Mouse (Mus musculus) inflammation-experienced regulatory T-cells, adult 16 weeks (primary cell): ENCODE data around the gene Chil1. TPM values are rescaled to one million over a fixed set of nuclear protein-coding genes. Genes with fewer than 3 reads are reported as not detected.

ENCODE experiments used
- polyA plus RNA-seq: library from polyadenylated mRNA; unstranded; fragments of 100-300 nt; shearing (Covaris generic); gene quantifications from one replicate; pipeline ENCODE4 v1.2.1, GENCODE M21; 2017

Chil1 gene
- 0.28 TPM for polyA plus RNA-seq

DNA sequence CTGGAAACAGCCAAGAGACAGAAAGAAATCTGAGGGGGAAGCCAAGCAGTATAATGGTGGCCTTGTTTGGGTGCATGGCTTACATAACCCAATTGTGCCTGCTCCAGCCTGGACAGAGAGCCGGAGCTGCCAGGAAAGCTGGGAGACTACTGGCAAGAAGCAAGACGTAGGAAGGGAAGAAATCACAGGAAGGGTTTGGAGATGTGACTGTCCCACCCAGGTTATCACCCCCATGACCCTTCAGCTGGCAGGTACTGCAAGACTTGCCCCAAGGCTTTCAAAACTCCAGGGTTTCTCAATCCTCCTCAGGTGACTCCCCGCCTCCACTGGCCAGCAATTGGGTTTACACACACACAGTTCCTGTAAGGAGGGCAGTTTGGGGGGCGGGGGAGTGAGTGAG lies at the start of gene Chil1:
Chil1 (plus strand) TSS at position 152 of the 400 bp plus-strand sequence.

DNA sequence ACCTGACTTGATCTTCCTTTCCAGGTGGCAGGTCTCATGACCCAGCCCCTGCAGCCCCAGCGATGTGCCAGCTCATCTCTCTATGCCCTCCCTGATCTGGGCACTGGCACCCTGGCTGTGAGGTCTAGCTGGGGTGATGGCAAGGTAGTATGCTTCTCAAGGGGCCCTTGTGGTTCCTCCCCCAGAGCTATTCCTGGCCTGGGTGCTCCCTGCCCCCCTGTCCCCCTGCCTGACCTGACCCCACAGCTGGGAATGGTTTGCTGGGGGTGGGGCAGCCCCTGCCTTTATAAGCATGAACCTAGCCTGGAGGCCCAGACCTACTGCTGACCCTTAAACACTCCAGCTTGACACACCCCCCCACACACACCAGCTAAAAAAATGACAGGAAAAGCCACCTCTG lies 11.2 kb downstream of the Chil1 start, which contains the start of gene Mybph:
Mybph (plus strand) TSS at position 323 of the 400 bp plus-strand sequence.

DNA sequence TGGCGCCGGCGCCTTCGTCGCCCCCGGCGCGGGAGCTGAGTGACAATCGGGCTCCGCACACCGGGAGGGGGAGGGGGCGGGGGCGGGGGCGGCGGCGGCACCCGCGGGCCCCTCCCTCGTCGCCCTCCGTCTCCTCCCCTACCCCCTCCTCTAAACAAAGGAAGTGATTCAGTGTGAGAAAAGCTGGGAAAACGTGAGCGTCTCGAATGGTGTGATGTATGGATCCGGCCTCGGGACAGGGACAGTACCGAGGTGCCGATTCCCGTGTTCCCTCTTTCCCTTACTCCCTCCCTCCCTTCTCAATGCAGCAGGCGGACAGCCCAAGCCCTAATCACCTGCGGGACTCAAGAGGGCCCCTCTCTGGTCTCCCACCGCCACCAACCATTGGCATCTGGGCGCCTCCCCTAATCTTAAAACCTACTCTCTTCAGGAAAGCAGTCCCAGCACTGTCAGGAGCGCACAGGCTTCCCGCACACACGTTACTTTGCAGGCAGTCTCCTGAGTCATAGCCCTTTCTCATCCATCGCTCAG lies 53.5 kb downstream of the Chil1 start, which contains the start of gene Adora1:
Adora1 (minus strand) TSS at position 41 of the 531 bp plus-strand sequence.

Other genes with a start within 250 kb of the Chil1 start
- gene Fmod, start 144.9 kb upstream of the Chil1 start, polyA plus RNA-seq: not detected
- gene Btg2, start 103.1 kb upstream of the Chil1 start, polyA plus RNA-seq: 273 TPM
- gene Chit1, start 70.9 kb upstream of the Chil1 start, polyA plus RNA-seq: not detected
- gene Mybph, start 11.3 kb downstream of the Chil1 start, polyA plus RNA-seq: not detected
- not detected for gene Adora1, start 53.3 kb downstream of the Chil1 start, polyA plus RNA-seq
- gene Myog, start 107.8 kb downstream of the Chil1 start, polyA plus RNA-seq: not detected
- 0.35 TPM for gene Ppfia4, start 150.8 kb downstream of the Chil1 start, polyA plus RNA-seq
- gene Tmem183a, start 179.8 kb downstream of the Chil1 start, polyA plus RNA-seq: 71.3 TPM
- gene 4933406M09Rik, start 203.8 kb downstream of the Chil1 start, polyA plus RNA-seq: not detected
- gene Cyb5r1, start 223.4 kb downstream of the Chil1 start, polyA plus RNA-seq: 32.5 TPM
- gene Adipor1, start 233.2 kb downstream of the Chil1 start, polyA plus RNA-seq: 44.8 TPM